Mouse (Mus musculus) embryo, embryonic 11 days (tissue): Measurements from ENCODE around the gene Gm21317.
"Not testable (repeated sequence)": the region's sequence is repeated elsewhere in the genome, so short reads cannot be mapped to it uniquely, and the experiment has no call there.

ENCODE experiments used
- DNase-seq: peaks from one replicate; pipeline ENCODE4 v3.0.0-alpha.2; 2015

The Gm21317 gene

GRCm38 (mm10) chrY:82224927-82225326 is at the start of gene Gm21317:
Gene Gm21317 (plus strand): TSS chrY:82225227.
- DNase-seq = not testable (repeated sequence)
